Mouse (Mus musculus): Measurements from ENCODE around the gene Clec2i. TPM values are rescaled to one million over a fixed set of nuclear protein-coding genes. Genes with fewer than 3 reads are reported as not detected.

Gene Clec2i
- polyA plus RNA-seq, 1 experiment from 2014 or later: 0.06 TPM

GRCm38 (mm10) chr6:128851151-128851550, 36.2 kb upstream of the Clec2i start:
- ATAC-seq (ENCODE audit: low FRiP score, low TSS enrichment) (no peak), DNase-seq (ENCODE audit: low spot score) (no peak)
- no peak overlapping the region for H3K4me3 ChIP-seq (ENCODE audit: low read depth, low read length)
- WGBS: 73% methylated on average over 2 of the region's 2 CpGs
- no peaks in the 10 kb centered on the region for H3K27me3 ChIP-seq (ENCODE audit: control insufficient read depth, insufficient read depth, low read length)
- no peak for TF ChIP-seq EP300 (optimal IDR thresholded peaks at IDR 0.05)
- H3K9me3 ChIP-seq (ENCODE audit: control insufficient read depth, low read length): no peaks in the 10 kb centered on the region
- H3K27ac ChIP-seq (replicated peaks): no peak overlapping the region
- H3K4me1 ChIP-seq (replicated peaks; ENCODE audit: control insufficient read depth, insufficient read depth): no peaks in the 10 kb centered on the region
- no peak overlapping the region for H3K4me2 ChIP-seq (replicated peaks; ENCODE audit: low read depth)
- no peak overlapping the region for H3K9ac ChIP-seq (ENCODE audit: low read length)
- H3K36me3 ChIP-seq (ENCODE audit: control insufficient read depth, insufficient read depth, low read length): no peaks in the 10 kb centered on the region

GRCm38 (mm10) chr6:128852766-128853165, 34.6 kb upstream of the Clec2i start:
- Histone ChIP-seq H3K36me3 (ENCODE audit: control insufficient read depth, insufficient read depth, low read length) (no peaks in the 10 kb centered on the region), H3K9me3 (ENCODE audit: control insufficient read depth, low read length) (no peaks in the 10 kb centered on the region), H3K27me3 (ENCODE audit: control insufficient read depth, insufficient read depth, low read length) (no peaks in the 10 kb centered on the region), H3K4me3 (ENCODE audit: low read depth, low read length) (no peak overlapping the region), H3K27ac (replicated peaks) (no peak overlapping the region), H3K9ac (ENCODE audit: low read length) (no peak overlapping the region), H3K4me2 (replicated peaks; ENCODE audit: low read depth) (no peak overlapping the region), H3K4me1 (replicated peaks; ENCODE audit: control insufficient read depth, insufficient read depth) (no peaks in the 10 kb centered on the region)
- no peak for TF ChIP-seq EP300 (optimal IDR thresholded peaks at IDR 0.05)
- TF ChIP-seq CTCF (IDR thresholded peaks at IDR 0.05; ENCODE audit: low read depth): no peak
- DNase-seq (ENCODE audit: low spot score): no peak
- no peak for ATAC-seq (ENCODE audit: low FRiP score, low TSS enrichment)
- WGBS: 74% methylated on average over 3 of the region's 3 CpGs

DNA sequence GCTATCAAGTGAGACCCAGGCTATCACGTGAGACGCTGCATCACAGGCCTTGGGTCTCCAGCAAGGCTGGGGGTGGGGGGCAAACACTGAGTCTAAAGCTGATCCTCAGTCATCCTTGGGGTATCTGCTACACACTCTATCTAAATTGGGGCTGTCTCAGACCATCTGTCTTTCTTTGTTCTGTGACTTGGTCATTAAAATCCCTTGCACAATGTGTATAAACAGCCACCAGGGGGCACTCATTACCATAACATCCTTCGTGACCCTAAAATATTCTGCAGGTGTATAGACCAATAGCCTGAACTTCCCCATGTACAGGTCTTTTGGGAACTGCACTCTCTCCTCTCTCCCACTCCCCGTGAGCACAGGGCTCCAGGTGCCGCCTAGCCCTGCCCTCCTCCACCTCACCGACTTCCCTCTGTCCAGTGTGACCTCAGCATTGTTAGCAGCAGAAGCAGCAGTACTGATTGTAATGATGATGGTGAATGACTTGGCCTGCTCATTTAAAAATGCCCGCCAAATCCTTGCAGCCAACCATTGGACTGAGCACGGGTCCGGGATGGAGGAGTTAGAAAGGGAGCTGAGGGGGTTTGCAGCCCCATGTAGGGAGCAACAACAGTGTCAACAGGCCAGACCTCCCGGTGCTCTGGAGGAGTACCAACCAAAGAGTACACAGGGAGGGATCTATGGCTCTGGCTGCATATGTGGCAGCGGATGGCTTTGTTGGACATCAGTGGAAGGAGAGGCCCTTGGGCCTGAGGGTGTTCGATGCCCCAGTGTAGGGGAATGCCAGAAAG, 33.2 kb upstream of the Clec2i start:
- ATAC-seq (ENCODE audit: low FRiP score, low TSS enrichment) (peak; percentile 49), DNase-seq (ENCODE audit: low spot score) (peak; percentile 66)
- H3K36me3 ChIP-seq (ENCODE audit: control insufficient read depth, insufficient read depth, low read length): no peaks in the 10 kb centered on the region
- H3K4me2 ChIP-seq (replicated peaks; ENCODE audit: low read depth): no peak overlapping the region
- H3K27ac ChIP-seq (replicated peaks): no peak overlapping the region
- H3K4me1 ChIP-seq (replicated peaks; ENCODE audit: control insufficient read depth, insufficient read depth): no peaks in the 10 kb centered on the region
- TF ChIP-seq CTCF (IDR thresholded peaks at IDR 0.05; ENCODE audit: low read depth): peak; percentile 86
- TF ChIP-seq EP300 (optimal IDR thresholded peaks at IDR 0.05): no peak
- no peak overlapping the region for H3K4me3 ChIP-seq (ENCODE audit: low read depth, low read length)
- no peaks in the 10 kb centered on the region for H3K27me3 ChIP-seq (ENCODE audit: control insufficient read depth, insufficient read depth, low read length)
- no peak overlapping the region for H3K9ac ChIP-seq (ENCODE audit: low read length)
- H3K9me3 ChIP-seq (ENCODE audit: control insufficient read depth, low read length): no peaks in the 10 kb centered on the region
- WGBS: 53% methylated on average over 12 of the region's 12 CpGs

DNA sequence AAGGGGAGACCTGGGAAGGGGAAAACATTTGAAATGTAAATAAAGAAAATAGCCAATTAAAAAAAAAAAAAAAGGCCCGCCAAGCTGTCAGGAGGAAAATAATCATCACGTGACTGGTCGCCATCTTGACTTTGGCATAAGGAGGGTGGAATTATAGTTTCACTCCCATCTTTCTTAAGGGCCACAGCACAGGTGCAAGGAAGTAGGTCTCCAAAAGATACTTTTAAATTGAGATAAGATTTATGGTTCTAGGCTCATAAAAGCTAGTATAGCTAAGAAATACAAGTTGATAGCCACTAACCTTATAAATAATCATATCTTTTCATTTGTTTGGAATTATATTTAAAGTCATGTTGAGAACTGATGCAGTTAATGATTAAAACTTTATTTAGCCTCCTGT, 32.5 kb upstream of the Clec2i start:
- no peak overlapping the region for H3K9ac ChIP-seq (ENCODE audit: low read length)
- DNase-seq (ENCODE audit: low spot score) (no peak), ATAC-seq (ENCODE audit: low FRiP score, low TSS enrichment) (no peak)
- no peaks in the 10 kb centered on the region for H3K9me3 ChIP-seq (ENCODE audit: control insufficient read depth, low read length)
- H3K27ac ChIP-seq (replicated peaks): no peak overlapping the region
- no peaks in the 10 kb centered on the region for H3K27me3 ChIP-seq (ENCODE audit: control insufficient read depth, insufficient read depth, low read length)
- H3K4me3 ChIP-seq (ENCODE audit: low read depth, low read length): no peak overlapping the region
- TF ChIP-seq EP300 (optimal IDR thresholded peaks at IDR 0.05): no peak
- TF ChIP-seq CTCF (IDR thresholded peaks at IDR 0.05; ENCODE audit: low read depth): no peak
- no peaks in the 10 kb centered on the region for H3K4me1 ChIP-seq (replicated peaks; ENCODE audit: control insufficient read depth, insufficient read depth)
- H3K4me2 ChIP-seq (replicated peaks; ENCODE audit: low read depth): no peak overlapping the region
- H3K36me3 ChIP-seq (ENCODE audit: control insufficient read depth, insufficient read depth, low read length): no peaks in the 10 kb centered on the region
- WGBS: 91% methylated on average over 3 of the region's 3 CpGs

DNA sequence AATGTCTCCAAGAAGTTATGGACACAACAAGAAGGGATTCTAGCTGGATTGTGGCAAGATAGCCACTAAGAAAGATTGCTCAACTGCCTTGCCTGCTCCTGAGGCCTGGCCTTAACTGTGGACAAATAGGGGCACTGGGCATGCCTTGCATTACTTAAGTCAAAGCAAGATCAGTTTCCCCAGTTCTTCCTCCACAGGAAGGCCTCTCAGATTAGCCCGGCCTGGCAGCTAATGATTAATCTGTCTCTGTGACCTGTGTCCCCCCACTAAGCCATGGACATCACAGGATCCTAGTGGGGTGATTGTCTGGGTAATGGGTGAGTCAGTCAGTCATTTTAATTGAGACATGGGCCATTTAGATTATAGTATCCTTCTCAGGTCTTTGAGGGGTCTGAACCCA, 31.9 kb upstream of the Clec2i start:
- H3K4me1 ChIP-seq (replicated peaks; ENCODE audit: control insufficient read depth, insufficient read depth): no peaks in the 10 kb centered on the region
- TF ChIP-seq CTCF (IDR thresholded peaks at IDR 0.05; ENCODE audit: low read depth): no peak
- TF ChIP-seq EP300 (optimal IDR thresholded peaks at IDR 0.05): no peak
- no peak overlapping the region for H3K27ac ChIP-seq (replicated peaks)
- ATAC-seq (ENCODE audit: low FRiP score, low TSS enrichment) (no peak), DNase-seq (ENCODE audit: low spot score) (no peak)
- no peak overlapping the region for H3K4me3 ChIP-seq (ENCODE audit: low read depth, low read length)
- no peaks in the 10 kb centered on the region for H3K27me3 ChIP-seq (ENCODE audit: control insufficient read depth, insufficient read depth, low read length)
- no peaks in the 10 kb centered on the region for H3K9me3 ChIP-seq (ENCODE audit: control insufficient read depth, low read length)
- WGBS: 70% methylated on average over 1 of the region's 1 CpGs
- no peaks in the 10 kb centered on the region for H3K36me3 ChIP-seq (ENCODE audit: control insufficient read depth, insufficient read depth, low read length)
- H3K4me2 ChIP-seq (replicated peaks; ENCODE audit: low read depth): no peak overlapping the region
- no peak overlapping the region for H3K9ac ChIP-seq (ENCODE audit: low read length)

GRCm38 (mm10) chr6:128856250-128856649, 31.1 kb upstream of the Clec2i start:
- Histone ChIP-seq H3K4me1 (replicated peaks; ENCODE audit: control insufficient read depth, insufficient read depth) (no peaks in the 10 kb centered on the region), H3K27me3 (ENCODE audit: control insufficient read depth, insufficient read depth, low read length) (no peaks in the 10 kb centered on the region), H3K9ac (ENCODE audit: low read length) (no peak overlapping the region), H3K4me2 (replicated peaks; ENCODE audit: low read depth) (no peak overlapping the region), H3K4me3 (ENCODE audit: low read depth, low read length) (no peak overlapping the region), H3K27ac (replicated peaks) (no peak overlapping the region), H3K36me3 (ENCODE audit: control insufficient read depth, insufficient read depth, low read length) (no peaks in the 10 kb centered on the region), H3K9me3 (ENCODE audit: control insufficient read depth, low read length) (no peaks in the 10 kb centered on the region)
- TF ChIP-seq CTCF (IDR thresholded peaks at IDR 0.05; ENCODE audit: low read depth) (0 out of 2 replicates have a peak, but pooled peaks have one; percentile 17), EP300 (optimal IDR thresholded peaks at IDR 0.05) (no peak)
- 24% methylated on average over 5 of the region's 5 CpGs for whole genome bisulfite sequencing
- DNase-seq (ENCODE audit: low spot score): peak; percentile 78
- peak; percentile 87 for ATAC-seq (ENCODE audit: low FRiP score, low TSS enrichment)
